Mouse (Mus musculus): ENCODE results near the gene Gtf2f1.

GRCm38 (mm10) chr17:56999968-57000609 lies 11.0 kb downstream of the Gtf2f1 start, which contains the start of gene Pspn:
- TF ChIP-seq CTCF (IDR thresholded peaks at IDR 0.05; ENCODE audit: extremely low read depth, insufficient read depth, insufficient read length, insufficient replicate concordance) (no peak), POLR2A (IDR thresholded peaks at IDR 0.05; ENCODE audit: low read depth, low read length) (no peak)

Data from spleen, adult 2 months (tissue).